Mouse (Mus musculus) heart, postnatal 0 days (tissue): ENCODE measurements at regions not wholly inside any gene's neighbourhood (a gene's known extent, or its start where the extent isn't known, plus 50 kb on each side); places are given as distances from the start of the nearest gene placed in this dataset.
"Not testable (repeated sequence)": the region's sequence is repeated elsewhere in the genome, so short reads cannot be mapped to it uniquely, and the experiment has no call there.

Experiments used
- ATAC-seq: fragments of 200-750 bp; cut with Nextera tagmentation; 2 replicates; pipeline ENCODE4 v1.8.0; 2017; ENCODE audit warnings: low read depth, moderate number of reproducible peaks, moderate library complexity; ENCODE audit not compliant: insufficient read depth
- DNase-seq: peaks from one replicate; pipeline ENCODE4 v3.0.0-alpha.2; 2016; ENCODE audit warnings: low spot score
- H3K27ac ChIP-seq: fragments of 300-500 bp; sonication (generic); 2 replicates; pipeline ENCODE4 v1.5.1; 2014; ENCODE audit warnings: low read depth, mild to moderate bottlenecking
- H3K27me3 ChIP-seq: fragments of 300-500 bp; sonication (generic); 2 replicates; pipeline ENCODE4 v1.6.1; 2014; ENCODE audit warnings: low read length, mixed read lengths; ENCODE audit not compliant: control insufficient read depth, insufficient read depth
- H3K36me3 ChIP-seq: fragments of 300-500 bp; sonication (generic); replicated peaks from 2 replicates; pipeline ENCODE4 v1.6.1; 2014; ENCODE audit warnings: low read length, mixed read lengths; ENCODE audit not compliant: control insufficient read depth, insufficient read depth
- H3K4me1 ChIP-seq: fragments of 300-500 bp; sonication (generic); 2 replicates; pipeline ENCODE4 v1.6.1; 2014; ENCODE audit warnings: antibody characterized with exemption; ENCODE audit not compliant: control insufficient read depth, insufficient read depth
- H3K4me2 ChIP-seq: fragments of 300-500 bp; sonication (generic); 2 replicates; pipeline ENCODE4 v1.6.1; 2014; ENCODE audit warnings: low read depth, mild to moderate bottlenecking, low read length, moderate library complexity
- H3K4me3 ChIP-seq: fragments of 300-500 bp; sonication (generic); 2 replicates; pipeline ENCODE4 v1.5.1; 2014; ENCODE audit warnings: low read depth, low read length
- H3K9ac ChIP-seq: fragments of 300-500 bp; sonication (generic); replicated peaks from 2 replicates; pipeline ENCODE4 v1.6.1; 2014; ENCODE audit warnings: low read depth, low read length, mixed read lengths
- H3K9me3 ChIP-seq: fragments of 300-500 bp; sonication (generic); replicated peaks from 2 replicates; pipeline ENCODE4 v1.6.1; 2016; ENCODE audit warnings: low read length; ENCODE audit not compliant: control insufficient read depth
- CTCF ChIP-seq: IDR thresholded peaks from 2 replicates; pipeline ENCODE4 v1.5.1; 2016; ENCODE audit warnings: antibody characterized with exemption, control low read depth, low read depth
- EP300 ChIP-seq: IDR thresholded peaks from 2 replicates; pipeline ENCODE4 v1.6.1; 2016; ENCODE audit warnings: antibody characterized with exemption, low read depth
- WGBS: fragments of 180-500 bp; shearing (Covaris S2); extraction: QIAGEN DNeasy Blood & Tissue Kit; methylation state at CpG from one replicate; pipeline ENCODE4 v1.1.7; 2014; 5-methylcytosine and 5-hydroxymethylcytosine counted together

- no peaks in the 10 kb centered on the region for H3K9me3 ChIP-seq
- H3K27ac ChIP-seq = no peak overlapping the region
- no peaks in the 10 kb centered on the region for H3K4me1 ChIP-seq
- DNase-seq = peak; percentile 29
- ATAC-seq = peak; percentile 63
- H3K36me3 ChIP-seq = no peaks in the 10 kb centered on the region
- TF ChIP-seq CTCF (peak; percentile 62), EP300 (no peak)
- WGBS = 10% methylated on average over 11 of the region's 11 CpGs
- H3K4me3 ChIP-seq = no peak overlapping the region
- no peaks in the 10 kb centered on the region for H3K27me3 ChIP-seq
- no peak overlapping the region for H3K4me2 ChIP-seq
- H3K9ac ChIP-seq = no peak overlapping the region
Measured at GRCm38 (mm10) chr5:101365364-101365763, 299.4 kb downstream of the Nkx6-1 start.

GRCm38 (mm10) chr5:101359986-101360385 is 304.8 kb downstream of the Nkx6-1 start:
- WGBS = 67% methylated on average over 6 of the region's 6 CpGs
- no peak overlapping the region for H3K9ac ChIP-seq
- TF ChIP-seq CTCF (no peak), EP300 (no peak)

GRCm38 (mm10) chr5:101345406-101345805 is 319.4 kb downstream of the Nkx6-1 start:
- 57% methylated on average over 3 of the region's 3 CpGs for WGBS
- no peaks in the 10 kb centered on the region for H3K4me1 ChIP-seq
- ATAC-seq (no peak), DNase-seq (no peak)
- H3K4me3 ChIP-seq = no peak overlapping the region
- no peak overlapping the region for H3K9ac ChIP-seq
- H3K27me3 ChIP-seq = no peaks in the 10 kb centered on the region
- no peaks in the 10 kb centered on the region for H3K36me3 ChIP-seq
- H3K4me2 ChIP-seq = no peak overlapping the region
- H3K27ac ChIP-seq = no peak overlapping the region
- no peak for TF ChIP-seq EP300
- no peak for TF ChIP-seq CTCF
- H3K9me3 ChIP-seq = peaks cover 4% of the 10 kb centered on the region

More at GRCm38 (mm10) chr5:101359986-101360385, 304.8 kb downstream of the Nkx6-1 start:
- ATAC-seq (no peak), DNase-seq (no peak)
- Histone ChIP-seq H3K27ac (no peak overlapping the region), H3K36me3 (no peaks in the 10 kb centered on the region), H3K4me3 (no peak overlapping the region), H3K4me1 (no peaks in the 10 kb centered on the region), H3K27me3 (no peaks in the 10 kb centered on the region), H3K4me2 (no peak overlapping the region), H3K9me3 (no peaks in the 10 kb centered on the region)

- H3K4me3 ChIP-seq, H3K4me1 ChIP-seq, DNase-seq, H3K9me3 ChIP-seq, H3K27ac ChIP-seq, H3K27me3 ChIP-seq, H3K36me3 ChIP-seq, H3K9ac ChIP-seq, ATAC-seq, H3K4me2 ChIP-seq: not testable (repeated sequence)
- WGBS = no CpG with 5 or more reads among the region's 1 CpGs
Measured at GRCm38 (mm10) chr5:101336361-101336760, 328.4 kb downstream of the Nkx6-1 start.

- H3K9me3 ChIP-seq = no peaks in the 10 kb centered on the region
- DNase-seq (no peak), ATAC-seq (no peak)
- H3K4me1 ChIP-seq = no peaks in the 10 kb centered on the region
- no peak overlapping the region for H3K9ac ChIP-seq
- no peak overlapping the region for H3K27ac ChIP-seq
- no peak for TF ChIP-seq EP300
- no peak for TF ChIP-seq CTCF
- no peak overlapping the region for H3K4me3 ChIP-seq
- 88% methylated on average over 10 of the region's 10 CpGs for WGBS
- no peak overlapping the region for H3K4me2 ChIP-seq
- no peaks in the 10 kb centered on the region for H3K36me3 ChIP-seq
- no peaks in the 10 kb centered on the region for H3K27me3 ChIP-seq
Measured at GRCm38 (mm10) chr5:101331825-101332224, 333.0 kb downstream of the Nkx6-1 start.

GRCm38 (mm10) chr5:101326122-101326521 is 338.7 kb downstream of the Nkx6-1 start:
- no peak for ATAC-seq
- Histone ChIP-seq H3K36me3 (no peaks in the 10 kb centered on the region), H3K4me1 (no peaks in the 10 kb centered on the region), H3K4me2 (no peak overlapping the region), H3K9ac (no peak overlapping the region), H3K27ac (no peak overlapping the region), H3K4me3 (no peak overlapping the region), H3K9me3 (no peaks in the 10 kb centered on the region), H3K27me3 (no peaks in the 10 kb centered on the region)
- no peak for TF ChIP-seq CTCF
- no peak for TF ChIP-seq EP300
- DNase-seq = no peak
- 42% methylated on average over 4 of the region's 4 CpGs for WGBS
